Mouse (Mus musculus) cerebellum, adult 11 months (tissue): Measurements from ENCODE around the gene Ankrd39.
A peak's percentile ranks its signal among the peaks of the same experiment; 100 is the strongest.

Experiments used
- DNase-seq: peaks from one replicate; pipeline ENCODE4 v3.0.0; 2022

Ankrd39 gene

GRCm38 (mm10) chr1:36546888-36547471 lies at the start of gene Ankrd39:
Ankrd39 (minus strand) TSS chr1:36547445.
- peak; percentile 98 for DNase-seq

- DNase-seq, result no peak
Observed at GRCm38 (mm10) chr1:36596114-36596513, 48.9 kb upstream of the Ankrd39 start.

GRCm38 (mm10) chr1:36595167-36595931 lies 48.1 kb upstream of the Ankrd39 start:
- DNase-seq, result no peak

GRCm38 (mm10) chr1:36593099-36593498 lies 45.9 kb upstream of the Ankrd39 start:
- no peak for DNase-seq

- no peak for DNase-seq
Observed at GRCm38 (mm10) chr1:36591408-36591807, 44.2 kb upstream of the Ankrd39 start.

GRCm38 (mm10) chr1:36590664-36591063 lies 43.4 kb upstream of the Ankrd39 start:
- DNase-seq, result no peak

GRCm38 (mm10) chr1:36589486-36589885 lies 42.2 kb upstream of the Ankrd39 start:
- peak; percentile 44 for DNase-seq

GRCm38 (mm10) chr1:36588476-36589450 lies 41.5 kb upstream of the Ankrd39 start:
- DNase-seq, result no peak

GRCm38 (mm10) chr1:36587860-36588259 lies 40.6 kb upstream of the Ankrd39 start:
- no peak for DNase-seq

- DNase-seq, result no peak
Observed at GRCm38 (mm10) chr1:36586288-36586687, 39.0 kb upstream of the Ankrd39 start.

GRCm38 (mm10) chr1:36583408-36584116 lies 36.3 kb upstream of the Ankrd39 start:
- DNase-seq, result no peak

- no peak for DNase-seq
Observed at GRCm38 (mm10) chr1:36582211-36582610, 35.0 kb upstream of the Ankrd39 start.

- DNase-seq, result no peak
Observed at GRCm38 (mm10) chr1:36581260-36581659, 34.0 kb upstream of the Ankrd39 start.

GRCm38 (mm10) chr1:36580384-36581207 lies 33.4 kb upstream of the Ankrd39 start:
- DNase-seq, result peak; percentile 56

GRCm38 (mm10) chr1:36579974-36580383 lies 32.7 kb upstream of the Ankrd39 start:
- peak; percentile 31 for DNase-seq

GRCm38 (mm10) chr1:36576991-36577675 lies 29.9 kb upstream of the Ankrd39 start:
- no peak for DNase-seq

GRCm38 (mm10) chr1:36575347-36575746 lies 28.1 kb upstream of the Ankrd39 start:
- no peak for DNase-seq

- no peak for DNase-seq
Observed at GRCm38 (mm10) chr1:36574196-36574955, 27.1 kb upstream of the Ankrd39 start.

- no peak for DNase-seq
Observed at GRCm38 (mm10) chr1:36573524-36573923, 26.3 kb upstream of the Ankrd39 start.

GRCm38 (mm10) chr1:36572709-36573108 lies 25.5 kb upstream of the Ankrd39 start:
- no peak for DNase-seq
